Mouse (Mus musculus): ENCODE measurements around the gene Hrh1. TPM values are rescaled to one million over a fixed set of nuclear protein-coding genes. Genes with fewer than 3 reads are reported as not detected.

The Hrh1 gene
- polyA plus RNA-seq, 1 experiment from 2014 or later = not detected

GRCm38 (mm10) chr6:114428831-114429230, 31.1 kb downstream of the Hrh1 start:
- Histone ChIP-seq H3K4me3 (ENCODE audit: low read depth, low read length) (no peak overlapping the region), H3K9ac (replicated peaks) (no peak overlapping the region), H3K4me1 (ENCODE audit: insufficient read depth) (no peaks in the 10 kb centered on the region), H3K9me3 (ENCODE audit: low read length) (no peaks in the 10 kb centered on the region), H3K4me2 (ENCODE audit: low read depth, low read length) (no peak overlapping the region), H3K27me3 (ENCODE audit: insufficient read depth, low read length) (0 out of 2 replicates have a peak, but pooled peaks cover 3% of the 10 kb centered on the region), H3K36me3 (replicated peaks; ENCODE audit: insufficient read depth, low read length) (no peaks in the 10 kb centered on the region), H3K27ac (ENCODE audit: low read depth) (no peak overlapping the region)
- WGBS (ENCODE audit: insufficient replicate concordance) = 50% methylated on average over 16 of the region's 16 CpGs
- no peak for DNase-seq
- no peak for TF ChIP-seq EP300 (IDR thresholded peaks at IDR 0.05; ENCODE audit: low read depth)
- no peak for TF ChIP-seq CTCF (IDR thresholded peaks at IDR 0.05; ENCODE audit: low read depth)
- ATAC-seq = no peak

- Histone ChIP-seq H3K9me3 (ENCODE audit: low read length) (no peaks in the 10 kb centered on the region), H3K27ac (ENCODE audit: low read depth) (no peak overlapping the region), H3K4me1 (ENCODE audit: insufficient read depth) (no peaks in the 10 kb centered on the region), H3K4me2 (ENCODE audit: low read depth, low read length) (no peak overlapping the region), H3K36me3 (replicated peaks; ENCODE audit: insufficient read depth, low read length) (no peaks in the 10 kb centered on the region), H3K4me3 (ENCODE audit: low read depth, low read length) (no peak overlapping the region), H3K9ac (replicated peaks) (no peak overlapping the region), H3K27me3 (ENCODE audit: insufficient read depth, low read length) (0 out of 2 replicates have a peak, but pooled peaks cover 3% of the 10 kb centered on the region)
- ATAC-seq (no peak), DNase-seq (no peak)
- TF ChIP-seq EP300 (IDR thresholded peaks at IDR 0.05; ENCODE audit: low read depth) (no peak), CTCF (IDR thresholded peaks at IDR 0.05; ENCODE audit: low read depth) (no peak)
- 43% methylated on average over 3 of the region's 3 CpGs for WGBS (ENCODE audit: insufficient replicate concordance)
Measured at GRCm38 (mm10) chr6:114432591-114432990, 34.9 kb downstream of the Hrh1 start.

GRCm38 (mm10) chr6:114434524-114434923, 36.8 kb downstream of the Hrh1 start:
- H3K27me3 ChIP-seq (ENCODE audit: insufficient read depth, low read length) = no peaks in the 10 kb centered on the region
- H3K4me3 ChIP-seq (ENCODE audit: low read depth, low read length) = no peak overlapping the region
- no peak for ATAC-seq
- H3K4me2 ChIP-seq (ENCODE audit: low read depth, low read length) = no peak overlapping the region
- TF ChIP-seq EP300 (IDR thresholded peaks at IDR 0.05; ENCODE audit: low read depth) = no peak
- no peaks in the 10 kb centered on the region for H3K36me3 ChIP-seq (replicated peaks; ENCODE audit: insufficient read depth, low read length)
- no peaks in the 10 kb centered on the region for H3K4me1 ChIP-seq (ENCODE audit: insufficient read depth)
- no peak overlapping the region for H3K9ac ChIP-seq (replicated peaks)
- no peak overlapping the region for H3K27ac ChIP-seq (ENCODE audit: low read depth)
- DNase-seq = no peak
- H3K9me3 ChIP-seq (ENCODE audit: low read length) = peaks cover under 1% of the 10 kb centered on the region; the same call in 1 of the 2 replicates
- WGBS (ENCODE audit: insufficient replicate concordance) = 77% methylated on average over 5 of the region's 5 CpGs

- no peaks in the 10 kb centered on the region for H3K36me3 ChIP-seq (replicated peaks; ENCODE audit: insufficient read depth, low read length)
- TF ChIP-seq EP300 (IDR thresholded peaks at IDR 0.05; ENCODE audit: low read depth) = no peak
- no peak for TF ChIP-seq CTCF (IDR thresholded peaks at IDR 0.05; ENCODE audit: low read depth)
Measured at GRCm38 (mm10) chr6:114440302-114440701, 42.6 kb downstream of the Hrh1 start.

GRCm38 (mm10) chr6:114440788-114441453, 43.2 kb downstream of the Hrh1 start:
- H3K9ac ChIP-seq (replicated peaks) = no peak overlapping the region
- H3K4me1 ChIP-seq (ENCODE audit: insufficient read depth) = no peaks in the 10 kb centered on the region
- no peak overlapping the region for H3K27ac ChIP-seq (ENCODE audit: low read depth)
- no peaks in the 10 kb centered on the region for H3K36me3 ChIP-seq (replicated peaks; ENCODE audit: insufficient read depth, low read length)
- WGBS (ENCODE audit: insufficient replicate concordance) = 57% methylated on average over 10 of the region's 10 CpGs
- DNase-seq = no peak
- no peak for TF ChIP-seq EP300 (IDR thresholded peaks at IDR 0.05; ENCODE audit: low read depth)
- no peak for ATAC-seq
- no peak overlapping the region for H3K4me2 ChIP-seq (ENCODE audit: low read depth, low read length)
- H3K27me3 ChIP-seq (ENCODE audit: insufficient read depth, low read length) = no peaks in the 10 kb centered on the region
- H3K4me3 ChIP-seq (ENCODE audit: low read depth, low read length) = no peak overlapping the region
- peaks cover 6% of the 10 kb centered on the region; the same call in 1 of the 2 replicates for H3K9me3 ChIP-seq (ENCODE audit: low read length)

More at GRCm38 (mm10) chr6:114440302-114440701, 42.6 kb downstream of the Hrh1 start:
- H3K9ac ChIP-seq (replicated peaks) = no peak overlapping the region
- no peak overlapping the region for H3K27ac ChIP-seq (ENCODE audit: low read depth)
- H3K4me3 ChIP-seq (ENCODE audit: low read depth, low read length) = no peak overlapping the region
- DNase-seq (no peak), ATAC-seq (no peak)
- H3K9me3 ChIP-seq (ENCODE audit: low read length) = peaks cover 6% of the 10 kb centered on the region; the same call in 1 of the 2 replicates
- 53% methylated on average over 2 of the region's 2 CpGs for WGBS (ENCODE audit: insufficient replicate concordance)
- H3K4me2 ChIP-seq (ENCODE audit: low read depth, low read length) = no peak overlapping the region
- H3K4me1 ChIP-seq (ENCODE audit: insufficient read depth) = no peaks in the 10 kb centered on the region
- H3K27me3 ChIP-seq (ENCODE audit: insufficient read depth, low read length) = no peaks in the 10 kb centered on the region

- Histone ChIP-seq H3K9me3 (ENCODE audit: low read length) (peaks cover 6% of the 10 kb centered on the region; the same call in 1 of the 2 replicates), H3K36me3 (replicated peaks; ENCODE audit: insufficient read depth, low read length) (no peaks in the 10 kb centered on the region), H3K4me1 (ENCODE audit: insufficient read depth) (no peaks in the 10 kb centered on the region), H3K9ac (replicated peaks) (no peak overlapping the region), H3K27me3 (ENCODE audit: insufficient read depth, low read length) (no peaks in the 10 kb centered on the region), H3K4me2 (ENCODE audit: low read depth, low read length) (no peak overlapping the region), H3K27ac (ENCODE audit: low read depth) (no peak overlapping the region), H3K4me3 (ENCODE audit: low read depth, low read length) (no peak overlapping the region)
- no peak for DNase-seq
- no peak for TF ChIP-seq EP300 (IDR thresholded peaks at IDR 0.05; ENCODE audit: low read depth)
- TF ChIP-seq CTCF (IDR thresholded peaks at IDR 0.05; ENCODE audit: low read depth) = no peak
- no peak for ATAC-seq
- 70% methylated on average over 1 of the region's 1 CpGs for WGBS (ENCODE audit: insufficient replicate concordance)
Measured at GRCm38 (mm10) chr6:114444247-114444844, 46.6 kb downstream of the Hrh1 start.
